Mouse (Mus musculus) MEL (cell line): Measurements from ENCODE around the gene Ttll11. TPM values are rescaled to one million over a fixed set of nuclear protein-coding genes. Genes with fewer than 3 reads are reported as not detected.

Experiments
- DNase-seq: peaks from one replicate; pipeline ENCODE4 v3.0.0; 2011; ENCODE audit warnings: low read depth, low spot score
- H3K27ac ChIP-seq: 2 replicates; pipeline ENCODE4 v1.5.1; 2012; ENCODE audit warnings: low read depth, mild to moderate bottlenecking, control low read depth, low read length, moderate library complexity; ENCODE audit not compliant: control insufficient read depth
- H3K27me3 ChIP-seq, 2 experiments: fragments of 150-350 bp in 1 of 2; sonication (generic) in 1 of 2; 2 replicates each; pipeline ENCODE4 v1.6.1; 2012; ENCODE audit warnings: low read length in 2 of 2, mild to moderate bottlenecking in 2 of 2, improper control_type of control experiment in 1 of 2, moderate library complexity in 1 of 2; ENCODE audit not compliant: insufficient read depth in 2 of 2, control insufficient read depth in 1 of 2
- H3K36me3 ChIP-seq, 2 experiments: 2 replicates each; pipeline ENCODE4 v1.6.1; 2012 to 2014; ENCODE audit warnings: low read length in 2 of 2, improper control_type of control experiment in 1 of 2, inconsistent platforms in 1 of 2, mild to moderate bottlenecking in 1 of 2; ENCODE audit not compliant: insufficient read depth in 2 of 2, control insufficient read depth in 1 of 2
- H3K4me1 ChIP-seq, 2 experiments: fragments of 150-350 bp in 1 of 2; sonication (generic) in 1 of 2; 2 replicates each; pipeline ENCODE4 v1.6.1; 2012; ENCODE audit warnings: low read length in 2 of 2, improper control_type of control experiment in 1 of 2, mild to moderate bottlenecking in 1 of 2; ENCODE audit not compliant: insufficient read depth in 2 of 2, control insufficient read depth in 1 of 2
- H3K4me3 ChIP-seq, 2 experiments: fragments of 150-350 bp in 1 of 2; sonication (generic) in 1 of 2; 2 replicates each; pipeline ENCODE4 v1.5.1; 2012; ENCODE audit warnings: low read depth in 2 of 2, low read length in 2 of 2, mild to moderate bottlenecking in 2 of 2, moderate library complexity in 2 of 2, control low read depth in 1 of 2, improper control_type of control experiment in 1 of 2; ENCODE audit not compliant: control insufficient read depth in 1 of 2, insufficient read depth in 1 of 2
- H3K79me2 ChIP-seq: 2 replicates; pipeline ENCODE4 v1.6.1; 2012; ENCODE audit warnings: mild to moderate bottlenecking, low read length, moderate library complexity; ENCODE audit not compliant: control insufficient read depth, poor library complexity, insufficient read depth
- H3K9ac ChIP-seq: 2 replicates; pipeline ENCODE4 v1.6.1; 2012; ENCODE audit warnings: low read depth, mild to moderate bottlenecking, control low read depth, low read length, moderate library complexity; ENCODE audit not compliant: control insufficient read depth, poor library complexity, severe bottlenecking
- H3K9me3 ChIP-seq: fragments of 150-350 bp; sonication (generic); replicated peaks from 2 replicates; pipeline ENCODE4 v1.6.1; 2012; ENCODE audit warnings: mild to moderate bottlenecking, low read length, improper control_type of control experiment, moderate library complexity; ENCODE audit not compliant: insufficient read depth
- BHLHE40 ChIP-seq: IDR thresholded peaks from 2 replicates; pipeline ENCODE4 v1.6.1; 2012; ENCODE audit warnings: low read depth, mild to moderate bottlenecking, inconsistent platforms, low read length, improper control_type of control experiment, borderline replicate concordance
- CHD1 ChIP-seq: IDR thresholded peaks from 2 replicates; pipeline ENCODE4 v1.6.1; 2012; ENCODE audit warnings: low read depth, mild to moderate bottlenecking, inconsistent platforms, low read length, improper control_type of control experiment
- CTCF ChIP-seq, 3 experiments: IDR thresholded peaks in 2 of 3; conservative IDR thresholded peaks in 1 of 3; 2 replicates each; pipeline ENCODE4 v1.5.1; 2011 to 2012; ENCODE audit warnings: low read length in 3 of 3, low read depth in 2 of 3, mild to moderate bottlenecking in 2 of 3, improper control_type of control experiment in 1 of 3, inconsistent platforms in 1 of 3, mixed read lengths in 1 of 3, moderate library complexity in 1 of 3; ENCODE audit not compliant: control insufficient read depth in 1 of 3, insufficient read depth in 1 of 3, poor library complexity in 1 of 3, severe bottlenecking in 1 of 3
- E2F4 ChIP-seq: IDR thresholded peaks from 2 replicates; pipeline ENCODE4 v1.6.1; 2011; ENCODE audit warnings: low read depth, low read length, improper control_type of control experiment, borderline replicate concordance
- EP300 ChIP-seq, 2 experiments: IDR thresholded peaks; 2 replicates each; pipeline ENCODE4 v1.6.1; 2011; ENCODE audit warnings: improper control_type of control experiment in 2 of 2, low read length in 2 of 2, low read depth in 1 of 2, mild to moderate bottlenecking in 1 of 2
- ETS1 ChIP-seq: IDR thresholded peaks from 2 replicates; pipeline ENCODE4 v1.6.1; 2012; ENCODE audit warnings: low read depth, mild to moderate bottlenecking, inconsistent platforms, low read length, improper control_type of control experiment, moderate library complexity
- GATA1 ChIP-seq: IDR thresholded peaks from 2 replicates; pipeline ENCODE4 v1.6.1; 2011; ENCODE audit warnings: low read depth, low read length, improper control_type of control experiment
- HCFC1 ChIP-seq: IDR thresholded peaks from 2 replicates; pipeline ENCODE4 v1.6.1; 2012; ENCODE audit warnings: low read depth, mild to moderate bottlenecking, inconsistent platforms, low read length, improper control_type of control experiment, moderate library complexity
- KAT2A ChIP-seq: conservative IDR thresholded peaks from 2 replicates; pipeline ENCODE4 v1.6.1; 2012; ENCODE audit warnings: low read depth, low read length, improper control_type of control experiment, inconsistent platforms
- MAFK ChIP-seq: IDR thresholded peaks from 2 replicates; pipeline ENCODE4 v1.6.1; 2011; ENCODE audit warnings: low read depth, mild to moderate bottlenecking, low read length, improper control_type of control experiment, borderline replicate concordance
- MAX ChIP-seq: IDR thresholded peaks from 2 replicates; pipeline ENCODE4 v1.6.1; 2011; ENCODE audit warnings: low read length, improper control_type of control experiment
- MAZ ChIP-seq: IDR thresholded peaks from 2 replicates; pipeline ENCODE4 v1.6.1; 2012; ENCODE audit warnings: low read depth, mild to moderate bottlenecking, inconsistent platforms, low read length, improper control_type of control experiment
- MEF2A ChIP-seq: IDR thresholded peaks from 2 replicates; pipeline ENCODE4 v1.6.1; 2014; ENCODE audit warnings: low read depth, mild to moderate bottlenecking, inconsistent platforms, low read length, improper control_type of control experiment; ENCODE audit not compliant: poor library complexity, insufficient replicate concordance, severe bottlenecking; ENCODE audit errors: extremely low read depth
- MYB ChIP-seq: IDR thresholded peaks from 2 replicates; pipeline ENCODE4 v1.6.1; 2011; ENCODE audit warnings: mild to moderate bottlenecking, low read depth, low read length, improper control_type of control experiment
- MYC ChIP-seq: IDR thresholded peaks from 2 replicates; pipeline ENCODE4 v1.6.1; 2011; ENCODE audit warnings: low read depth, mild to moderate bottlenecking, low read length, improper control_type of control experiment, moderate library complexity
- NELFE ChIP-seq: IDR thresholded peaks from 2 replicates; pipeline ENCODE4 v1.6.1; 2011; ENCODE audit warnings: low read depth, low read length, improper control_type of control experiment
- POLR2AphosphoS2 ChIP-seq: IDR thresholded peaks from 2 replicates; pipeline ENCODE4 v1.6.1; 2011; ENCODE audit warnings: low read length, improper control_type of control experiment
- POLR2AphosphoS5 ChIP-seq: IDR thresholded peaks from 2 replicates; pipeline ENCODE4 v1.6.1; 2012; ENCODE audit warnings: low read depth, borderline replicate concordance, mild to moderate bottlenecking, inconsistent platforms, low read length, moderate library complexity, mixed read lengths
- RCOR1 ChIP-seq: IDR thresholded peaks from 2 replicates; pipeline ENCODE4 v1.6.1; 2012; ENCODE audit warnings: low read depth, mild to moderate bottlenecking, inconsistent platforms, low read length, improper control_type of control experiment
- SMC3 ChIP-seq: IDR thresholded peaks from 2 replicates; pipeline ENCODE4 v1.6.1; 2011; ENCODE audit warnings: low read depth, low read length, improper control_type of control experiment
- TAL1 ChIP-seq: IDR thresholded peaks from 2 replicates; pipeline ENCODE4 v1.6.1; 2012; ENCODE audit warnings: mild to moderate bottlenecking, inconsistent platforms, low read length, moderate library complexity, mixed read lengths
- TBP ChIP-seq: IDR thresholded peaks from 2 replicates; pipeline ENCODE4 v1.8.0; 2011; ENCODE audit warnings: low read depth, low read length, improper control_type of control experiment
- USF2 ChIP-seq, 2 experiments: IDR thresholded peaks; 2 replicates each; pipeline ENCODE4 v1.6.1; 2011 to 2012; ENCODE audit warnings: improper control_type of control experiment in 2 of 2, low read length in 2 of 2, borderline replicate concordance in 1 of 2, inconsistent platforms in 1 of 2, low read depth in 1 of 2, mild to moderate bottlenecking in 1 of 2; ENCODE audit not compliant: insufficient read depth in 1 of 2
- ZC3H11A ChIP-seq: IDR thresholded peaks from 2 replicates; pipeline ENCODE4 v1.6.1; 2012; ENCODE audit warnings: low read depth, mild to moderate bottlenecking, inconsistent platforms, low read length, improper control_type of control experiment
- ZKSCAN1 ChIP-seq: IDR thresholded peaks from 2 replicates; pipeline ENCODE4 v1.6.1; 2012; ENCODE audit warnings: low read depth, mild to moderate bottlenecking, inconsistent platforms, low read length, improper control_type of control experiment, moderate library complexity
- ZNF384 ChIP-seq: IDR thresholded peaks from 2 replicates; pipeline ENCODE4 v1.6.1; 2012; ENCODE audit warnings: low read depth, mild to moderate bottlenecking, inconsistent platforms, low read length, improper control_type of control experiment
- polyA plus RNA-seq, 2 experiments: library from polyadenylated mRNA; stranded (reverse) in 1 of 2; unstranded in 1 of 2; fragments of >175 nt in 1 of 2; fragments of >200 nt in 1 of 2; gene quantifications; 2 replicates each; pipeline versions ENCODE4 v1.2.1 to v1.2.4; 2012; ENCODE audit warnings: low replicate concordance in 2 of 2, low read depth in 1 of 2; ENCODE audit not compliant: insufficient read length in 2 of 2, insufficient read depth in 1 of 2, missing spikeins in 1 of 2
- total RNA-seq: library from RNA; depleted of rRNA; stranded (reverse); fragments of 300-350 nt; gene quantifications from 2 replicates; pipeline ENCODE4 v1.2.3, GENCODE M21; 2012

The Ttll11 gene
- total and polyA plus RNA-seq, 3 experiments, result 1.2 to 2.5 TPM; not detected in 1

DNA sequence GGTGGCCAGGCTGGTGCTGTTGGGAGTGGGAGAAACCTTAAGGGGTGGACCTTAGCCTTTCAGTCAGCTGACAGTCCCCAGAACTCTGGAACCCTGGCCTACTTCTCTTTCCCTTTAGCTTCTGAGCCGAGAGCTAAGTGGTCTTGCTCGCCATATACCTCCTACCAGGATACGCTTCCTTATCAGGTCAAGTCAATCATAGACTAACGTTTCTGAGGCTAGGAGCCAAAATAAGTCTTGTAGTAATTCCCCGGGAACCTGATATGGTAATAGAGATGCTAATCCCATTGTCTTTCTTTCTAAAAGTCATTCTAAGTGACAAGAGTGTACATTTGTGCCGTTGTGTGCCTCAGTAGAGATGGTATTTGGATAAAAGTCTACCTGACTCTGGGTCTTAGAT lies 156.1 kb downstream of the Ttll11 start:
- peak overlapping the region in 1 of 2 experiments; percentile 11; a peak in 1 of 4 replicates for H3K4me3 ChIP-seq
- peak; percentile 46 for DNase-seq

DNA sequence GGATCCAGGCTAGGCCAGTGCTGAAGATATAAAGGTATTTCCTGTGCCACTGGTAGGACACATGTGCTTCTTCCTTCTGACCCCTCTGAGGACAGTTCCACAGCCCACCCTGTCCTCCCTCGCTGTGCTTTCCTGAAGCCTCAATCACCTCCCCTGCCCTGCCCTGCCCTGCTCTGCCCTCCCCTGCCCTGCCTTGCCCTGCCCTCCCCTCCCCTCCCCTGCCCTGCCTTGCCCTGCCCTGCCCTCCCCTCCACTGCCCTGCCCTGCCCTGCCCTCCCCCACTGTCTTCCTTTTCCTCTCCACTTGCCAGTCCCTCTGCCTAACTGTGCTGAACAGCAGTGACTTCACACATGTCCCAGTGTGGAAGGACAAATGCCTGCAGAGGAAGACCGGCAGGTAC lies 160.8 kb downstream of the Ttll11 start:
- H3K79me2 ChIP-seq, result no peaks in the 10 kb centered on the region
- no peak overlapping the region for H3K27ac ChIP-seq
- peaks cover 0 to 12% of the 10 kb centered on the region in 2 experiments; a peak in 2 of 4 replicates for H3K36me3 ChIP-seq
- H3K4me3 ChIP-seq, result no peak overlapping the region
- no peaks in the 10 kb centered on the region for H3K9me3 ChIP-seq
- DNase-seq, result no peak
- no peak for TF ChIP-seq ZNF384
- no peak for TF ChIP-seq E2F4
- no peak for TF ChIP-seq TAL1
- TF ChIP-seq MYB, result no peak
- no peak for TF ChIP-seq TBP
- no peak for TF ChIP-seq GATA1
- no peak for TF ChIP-seq POLR2AphosphoS5
- TF ChIP-seq MAZ, result no peak
- TF ChIP-seq MEF2A, result no peak
- TF ChIP-seq MAFK, result no peak
- TF ChIP-seq ZKSCAN1, result no peak
- TF ChIP-seq CTCF (IDR thresholded peaks at IDR 0.05 in 2 of 3, conservative IDR thresholded peaks at IDR 0.05 in 1 of 3; ENCODE audit: control insufficient read depth in 1 of 3, insufficient read depth in 1 of 3, low read depth in 2 of 3, low read length in 3 of 3, poor library complexity in 1 of 3, severe bottlenecking in 1 of 3), result no peak
- H3K27me3 ChIP-seq, result no peaks in the 10 kb centered on the region
- H3K4me1 ChIP-seq, result peaks cover 16 to 22% of the 10 kb centered on the region in 2 experiments
- H3K9ac ChIP-seq, result no peak overlapping the region

More for the DNA sequence above, 156.1 kb downstream of the Ttll11 start:
- Histone ChIP-seq H3K79me2 (no peaks in the 10 kb centered on the region), H3K36me3 (peaks cover 0 to 11% of the 10 kb centered on the region in 2 experiments; a peak in 2 of 4 replicates), H3K9ac (peak overlapping the region; percentile 31; the same call in 1 of the 2 replicates), H3K4me1 (peaks cover 18 to 25% of the 10 kb centered on the region in 2 experiments), H3K9me3 (no peaks in the 10 kb centered on the region), H3K27ac (peak overlapping the region; percentile 48), H3K27me3 (no peaks in the 10 kb centered on the region)
- no peak for TF ChIP-seq ZC3H11A
- TF ChIP-seq MYB, result no peak
- TF ChIP-seq USF2 (IDR thresholded peaks at IDR 0.05; ENCODE audit: borderline replicate concordance in 1 of 2, insufficient read depth in 1 of 2, low read depth in 1 of 2, low read length in 2 of 2), result no peak
- TF ChIP-seq RCOR1, result no peak
- no peak for TF ChIP-seq HCFC1
- peak; percentile 36; the same call in 1 of the 2 replicates for TF ChIP-seq ETS1
- no peak for TF ChIP-seq MAZ
- TF ChIP-seq MAX, result no peak
- TF ChIP-seq POLR2AphosphoS2, result no peak
- no peak for TF ChIP-seq SMC3
- peak; percentile 42 to 52; a peak in 2 of 4 replicates for TF ChIP-seq EP300 (IDR thresholded peaks at IDR 0.05; ENCODE audit: low read depth in 1 of 2, low read length in 2 of 2)
- TF ChIP-seq GATA1, result peak; percentile 71
- no peak for TF ChIP-seq BHLHE40
- no peak for TF ChIP-seq CHD1
- TF ChIP-seq MYC, result no peak
- TF ChIP-seq E2F4, result no peak
- no peak for TF ChIP-seq NELFE
- TF ChIP-seq KAT2A, result no peak
